Mouse (Mus musculus): ENCODE measurements at regions not wholly inside any gene's neighbourhood (a gene's known extent, or its start where the extent isn't known, plus 50 kb on each side); places are given as distances from the start of the nearest gene placed in this dataset.

- WGBS: 63% methylated on average over 5 of the region's 5 CpGs
- Histone ChIP-seq H3K9ac (ENCODE audit: low read depth, low read length) (no peak overlapping the region), H3K4me3 (ENCODE audit: insufficient read depth, low read depth, low read length) (no peak overlapping the region), H3K36me3 (ENCODE audit: control insufficient read depth, insufficient read depth, low read length) (no peaks in the 10 kb centered on the region), H3K79me2 (ENCODE audit: control insufficient read depth, insufficient read depth, low read length) (no peaks in the 10 kb centered on the region), H3K27ac (replicated peaks; ENCODE audit: insufficient read depth, low read depth, low read length) (no peak overlapping the region), H3K27me3 (ENCODE audit: control insufficient read depth, insufficient read depth, low read length) (no peaks in the 10 kb centered on the region), H3K4me1 (ENCODE audit: control insufficient read depth, insufficient read depth, low read length) (no peaks in the 10 kb centered on the region)
- DNase-seq (ENCODE audit: extremely low read depth, low read depth, low spot score): no peak
- TF ChIP-seq POLR2A (IDR thresholded peaks at IDR 0.05; ENCODE audit: extremely low read depth, insufficient read depth, low read length): no peak
- TF ChIP-seq CTCF (IDR thresholded peaks at IDR 0.05; ENCODE audit: low read depth, low read length): no peak
Measured at GRCm38 (mm10) chr7:93023489-93024130, 56.1 kb upstream of the Fam181b start.

- H3K36me3 ChIP-seq (ENCODE audit: control insufficient read depth, insufficient read depth, low read length): no peaks in the 10 kb centered on the region
- no peak for TF ChIP-seq CTCF (IDR thresholded peaks at IDR 0.05; ENCODE audit: low read depth, low read length)
- no peak for TF ChIP-seq POLR2A (IDR thresholded peaks at IDR 0.05; ENCODE audit: extremely low read depth, insufficient read depth, low read length)
- no peaks in the 10 kb centered on the region for H3K79me2 ChIP-seq (ENCODE audit: control insufficient read depth, insufficient read depth, low read length)
- 86% methylated on average over 4 of the region's 4 CpGs for WGBS
- no peak for DNase-seq (ENCODE audit: extremely low read depth, low read depth, low spot score)
- no peaks in the 10 kb centered on the region for H3K4me1 ChIP-seq (ENCODE audit: control insufficient read depth, insufficient read depth, low read length)
- no peak overlapping the region for H3K9ac ChIP-seq (ENCODE audit: low read depth, low read length)
- no peak overlapping the region for H3K27ac ChIP-seq (replicated peaks; ENCODE audit: insufficient read depth, low read depth, low read length)
- H3K27me3 ChIP-seq (ENCODE audit: control insufficient read depth, insufficient read depth, low read length): no peaks in the 10 kb centered on the region
- no peak overlapping the region for H3K4me3 ChIP-seq (ENCODE audit: insufficient read depth, low read depth, low read length)
Measured at GRCm38 (mm10) chr7:93026231-93026630, 53.4 kb upstream of the Fam181b start.
